Mouse (Mus musculus): ENCODE results near the gene Tnip3. TPM values are rescaled to one million over a fixed set of nuclear protein-coding genes. Genes with fewer than 3 reads are reported as not detected.

Tnip3 gene
- total RNA-seq, 1 experiment from 2014 or later, result 9.7 TPM

DNA sequence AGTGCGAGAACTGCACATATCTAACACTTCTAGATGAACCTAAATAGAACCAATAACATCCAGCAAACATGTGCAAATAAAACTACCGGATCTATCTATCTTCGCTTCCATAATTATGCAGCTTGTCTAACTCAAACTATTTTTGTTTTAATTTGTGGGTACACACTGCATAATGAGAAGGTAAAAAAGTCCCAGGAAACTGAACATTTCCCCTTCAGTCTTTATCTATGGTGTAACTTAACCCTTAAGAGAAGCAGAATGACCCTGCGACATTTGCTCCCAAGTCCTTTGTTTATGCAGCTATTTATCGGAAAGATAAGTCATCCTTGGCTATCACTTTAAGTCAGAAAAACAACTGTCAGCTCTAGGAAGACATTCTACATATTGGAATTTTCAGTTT lies 107.1 kb downstream of the Tnip3 start:
- no peak for ATAC-seq (replicated peaks; ENCODE audit: low read depth, poor library complexity, severe bottlenecking)

DNA sequence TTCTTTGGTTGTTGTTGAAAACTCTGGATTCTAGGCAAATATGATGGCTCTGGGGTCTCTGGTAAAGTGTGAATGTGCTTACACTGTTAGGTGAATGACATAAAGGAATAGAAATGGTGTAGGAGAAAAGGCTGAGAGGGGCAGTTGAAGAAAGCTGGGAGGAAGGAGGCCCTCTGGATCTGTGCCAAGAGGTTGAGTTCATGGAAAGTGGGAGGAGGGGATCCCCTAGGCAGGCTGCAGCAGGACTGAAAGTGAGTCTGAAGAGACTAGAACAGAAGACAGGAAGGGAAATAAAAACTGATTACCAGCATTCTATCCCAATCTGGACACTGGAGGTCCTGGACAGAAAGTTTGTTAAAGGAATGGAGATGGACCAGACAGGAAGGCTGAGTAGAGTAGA lies 117.3 kb downstream of the Tnip3 start:
- no peak for ATAC-seq (replicated peaks; ENCODE audit: low read depth, poor library complexity, severe bottlenecking)

DNA sequence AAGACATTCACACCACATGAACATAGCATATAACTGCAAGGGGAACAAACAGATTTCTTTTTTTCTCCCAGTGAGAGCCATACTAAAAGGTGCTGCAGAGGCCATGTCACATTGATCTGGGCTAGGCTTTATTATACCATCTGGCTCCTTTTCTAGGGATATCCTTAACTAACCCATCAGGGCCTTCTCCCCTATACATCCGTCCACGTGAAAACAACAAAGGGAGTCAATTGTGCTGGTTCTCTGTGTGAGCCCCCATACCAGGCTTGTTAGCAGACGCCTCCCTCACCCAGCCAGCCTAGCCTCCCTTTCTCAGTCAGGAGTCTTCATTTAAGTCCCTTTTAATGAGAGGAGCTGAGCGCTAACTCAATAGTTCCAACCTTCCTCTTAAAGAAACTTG lies 119.0 kb downstream of the Tnip3 start:
- ATAC-seq (replicated peaks; ENCODE audit: low read depth, poor library complexity, severe bottlenecking), result no peak

DNA sequence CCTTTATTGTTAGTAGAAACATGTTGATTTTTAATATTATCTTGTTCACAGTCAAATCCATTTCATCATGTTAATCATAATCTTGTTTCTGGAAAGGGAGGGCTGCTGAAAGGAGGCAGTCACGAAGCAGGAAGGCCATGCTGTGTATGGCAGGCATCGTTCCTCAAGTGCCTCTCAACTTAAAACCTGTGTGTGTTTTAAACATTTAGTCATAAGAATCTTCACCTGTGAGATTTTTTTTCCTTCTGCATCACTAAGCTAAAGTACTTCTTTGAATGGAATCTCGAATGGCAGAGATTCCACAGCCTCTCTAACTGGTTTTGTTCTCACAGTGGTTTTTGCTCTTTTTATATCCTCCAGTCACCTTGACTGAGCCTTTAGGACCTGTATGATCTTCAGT lies 121.3 kb downstream of the Tnip3 start:
- no peak for ATAC-seq (replicated peaks; ENCODE audit: low read depth, poor library complexity, severe bottlenecking)

DNA sequence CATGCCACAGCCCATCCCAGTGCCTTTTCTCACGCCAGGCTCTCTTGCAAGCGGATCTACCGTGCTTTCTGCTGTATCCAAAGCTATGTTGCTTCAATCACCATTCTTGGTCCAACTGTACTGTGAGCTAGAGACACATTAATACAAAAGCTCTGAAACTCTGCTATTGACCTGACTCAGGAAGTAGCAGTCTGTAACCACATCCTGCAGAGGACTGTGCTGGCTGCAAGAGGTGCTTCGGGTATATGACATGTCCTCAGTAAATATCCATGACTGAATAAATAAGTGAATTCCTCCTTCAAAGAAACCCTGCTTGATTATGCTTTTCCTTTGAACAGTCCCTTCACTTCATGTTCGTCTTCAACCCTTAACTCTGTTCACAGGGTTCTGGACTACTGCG lies 122.6 kb downstream of the Tnip3 start:
- peak; percentile 91 for ATAC-seq (replicated peaks; ENCODE audit: low read depth, poor library complexity, severe bottlenecking)

DNA sequence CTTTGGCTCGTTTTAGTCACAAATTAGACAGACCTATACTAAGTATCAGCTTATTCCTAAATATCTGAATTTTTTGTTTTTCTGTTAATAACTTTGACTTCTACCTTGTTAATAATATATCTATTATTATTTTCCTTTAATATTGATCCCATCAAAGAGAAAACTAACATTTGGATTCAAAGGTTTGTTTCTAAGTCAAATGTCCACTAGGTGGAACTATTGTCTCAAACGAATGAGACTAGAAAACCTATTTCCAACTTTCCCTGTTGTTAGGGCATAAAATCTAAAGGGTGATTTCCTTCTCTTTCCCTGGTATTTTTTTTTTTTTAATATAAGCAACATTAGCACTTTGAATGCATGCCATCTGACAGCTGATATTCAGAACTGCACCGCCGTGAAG lies 126.3 kb downstream of the Tnip3 start:
- no peak for ATAC-seq (replicated peaks; ENCODE audit: low read depth, poor library complexity, severe bottlenecking)

DNA sequence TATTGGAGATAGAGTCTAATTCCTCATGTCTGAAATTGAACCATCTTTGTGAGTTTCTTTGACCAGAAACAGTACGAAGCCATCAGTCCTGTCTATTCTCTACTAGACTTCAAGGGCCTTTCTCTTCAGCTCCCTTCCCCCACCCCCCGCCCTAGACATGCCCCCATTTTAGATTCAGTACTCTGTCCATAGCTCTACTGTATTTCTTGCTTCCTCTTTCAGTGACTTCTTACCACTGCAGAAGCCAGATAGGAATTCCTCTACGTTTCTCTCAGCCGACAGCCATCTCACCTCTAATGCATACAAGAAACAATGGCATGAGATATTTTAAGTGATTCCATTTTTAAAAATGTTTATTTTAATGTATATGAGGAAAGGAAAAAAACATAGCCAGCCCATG lies 136.2 kb downstream of the Tnip3 start:
- peak; percentile 70 for ATAC-seq (replicated peaks; ENCODE audit: low read depth, poor library complexity, severe bottlenecking)

DNA sequence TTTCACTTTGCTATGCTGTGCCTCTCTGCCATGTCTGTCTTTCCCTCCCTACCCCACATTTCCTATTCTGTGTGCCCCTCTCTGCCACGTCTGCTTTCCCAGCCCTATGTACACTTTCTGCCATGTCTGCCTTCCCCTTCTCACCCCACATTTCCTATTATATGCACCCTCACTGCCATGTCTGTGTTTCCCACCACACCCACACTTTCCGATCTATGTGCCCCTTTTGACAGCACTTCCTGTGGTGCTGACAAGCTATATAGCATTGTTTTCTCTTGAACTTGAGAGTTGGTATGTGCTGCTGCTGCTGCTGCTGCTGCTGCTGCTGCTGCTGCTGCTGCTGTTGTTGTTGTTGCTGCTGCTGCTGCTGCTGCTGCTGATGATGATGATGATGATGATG lies 136.9 kb downstream of the Tnip3 start:
- peak; percentile 95 for ATAC-seq (replicated peaks; ENCODE audit: low read depth, poor library complexity, severe bottlenecking)

DNA sequence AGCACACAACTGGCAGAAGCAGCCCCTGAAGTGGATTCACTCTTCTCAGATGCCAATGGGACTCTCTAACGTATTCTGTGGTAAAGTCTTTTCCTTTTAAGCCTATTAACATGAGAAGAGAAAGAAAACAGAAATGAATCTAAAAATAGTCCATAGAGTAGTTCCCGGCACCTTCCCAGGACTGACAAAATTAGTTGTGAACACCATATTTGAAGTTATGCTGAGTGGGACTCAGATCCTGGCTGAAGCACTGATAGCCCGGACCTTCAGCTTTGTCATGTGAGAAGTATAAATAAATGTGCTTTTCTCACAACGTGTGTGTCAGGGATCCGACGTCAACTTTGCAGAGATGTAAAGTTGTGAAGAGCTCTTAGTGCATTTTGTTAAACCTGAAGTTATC lies 138.9 kb downstream of the Tnip3 start:
- ATAC-seq (replicated peaks; ENCODE audit: low read depth, poor library complexity, severe bottlenecking), result no peak

DNA sequence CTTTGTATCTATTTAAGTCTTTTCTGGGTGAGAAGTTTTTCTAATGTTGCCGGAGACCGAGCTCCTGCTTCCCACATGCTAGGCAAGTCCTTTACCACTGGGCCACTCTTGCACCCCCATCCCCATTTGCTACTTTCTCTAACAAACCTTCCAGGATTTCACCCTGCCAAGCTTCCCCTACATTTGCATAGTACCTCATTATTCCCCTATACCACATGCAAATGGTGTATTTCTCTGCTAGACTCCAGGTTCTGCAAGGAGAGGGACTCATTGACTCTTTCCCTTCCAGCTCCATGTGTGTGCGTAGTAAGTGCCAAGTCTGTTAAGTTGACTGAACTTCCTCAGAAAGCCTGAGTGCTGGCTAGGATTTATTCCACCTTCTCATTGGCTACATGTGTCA lies 141.2 kb downstream of the Tnip3 start:
- no peak for ATAC-seq (replicated peaks; ENCODE audit: low read depth, poor library complexity, severe bottlenecking)

DNA sequence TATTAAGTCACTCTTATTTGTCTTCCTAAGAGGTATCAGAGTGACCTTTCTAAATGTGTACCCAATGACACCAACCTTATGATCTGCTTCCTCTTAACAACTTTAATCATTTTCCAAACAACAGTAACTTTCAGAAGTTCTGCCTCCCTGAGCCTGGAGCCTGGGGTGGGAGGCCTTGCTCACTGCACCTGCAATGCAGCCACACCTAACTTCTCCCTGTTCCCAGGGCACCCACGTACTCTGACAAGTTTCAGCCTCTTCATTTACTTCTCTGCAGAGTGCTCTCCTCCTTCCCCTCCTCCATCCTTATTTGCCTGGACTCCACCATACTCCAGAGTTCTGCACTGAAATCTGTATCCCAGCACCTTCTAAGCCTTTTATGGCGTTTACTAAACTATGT lies 144.9 kb downstream of the Tnip3 start:
- ATAC-seq (replicated peaks; ENCODE audit: low read depth, poor library complexity, severe bottlenecking), result no peak

DNA sequence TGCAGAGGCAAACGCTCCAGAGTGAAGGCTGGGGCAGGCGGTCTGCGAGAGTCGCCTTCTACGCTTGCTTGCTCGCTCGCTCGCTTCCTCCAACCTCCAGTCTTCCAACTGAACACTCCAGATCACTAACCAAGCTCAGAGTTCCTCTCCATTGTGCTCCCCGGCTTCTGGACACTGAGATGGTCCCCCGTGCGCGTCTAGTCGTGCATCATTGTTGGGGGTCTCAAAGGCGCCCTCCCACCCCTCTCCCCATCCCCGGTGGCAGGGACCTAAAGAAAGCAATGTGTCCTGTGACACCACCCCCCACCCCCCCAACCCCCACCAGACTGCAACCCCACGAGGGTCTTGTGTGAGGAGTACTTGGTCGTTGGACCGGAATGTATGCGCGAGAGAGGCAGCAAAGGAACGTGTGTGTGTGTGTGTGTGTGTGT lies 145.9 kb downstream of the Tnip3 start:
- no peak for ATAC-seq (replicated peaks; ENCODE audit: low read depth, poor library complexity, severe bottlenecking)

DNA sequence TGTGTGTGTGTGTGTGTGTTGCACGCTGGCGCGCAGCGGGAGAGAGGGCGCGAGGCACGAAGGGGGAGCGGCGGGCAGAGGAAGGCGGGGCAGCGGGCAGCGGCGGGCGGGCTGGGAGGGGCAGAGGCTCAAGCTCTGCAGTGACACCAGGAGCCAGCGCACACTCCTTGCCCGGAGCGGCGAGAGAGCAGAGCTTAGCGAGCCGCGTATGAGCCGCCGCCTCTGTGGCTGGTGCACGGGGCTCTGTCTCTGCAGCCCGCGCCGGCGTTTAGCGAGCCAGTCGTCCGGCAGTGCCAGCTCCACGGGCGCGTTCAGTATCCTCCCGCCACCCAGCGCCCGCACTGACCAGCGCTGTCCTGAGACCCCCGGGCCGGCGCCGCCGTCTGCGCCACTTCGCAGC lies 146.3 kb downstream of the Tnip3 start, which contains the start of gene Ndnf:
Gene Ndnf (plus strand): TSS at position 140 of the 400 bp plus-strand sequence.
- ATAC-seq (replicated peaks; ENCODE audit: low read depth, poor library complexity, severe bottlenecking), result peak; percentile 88

DNA sequence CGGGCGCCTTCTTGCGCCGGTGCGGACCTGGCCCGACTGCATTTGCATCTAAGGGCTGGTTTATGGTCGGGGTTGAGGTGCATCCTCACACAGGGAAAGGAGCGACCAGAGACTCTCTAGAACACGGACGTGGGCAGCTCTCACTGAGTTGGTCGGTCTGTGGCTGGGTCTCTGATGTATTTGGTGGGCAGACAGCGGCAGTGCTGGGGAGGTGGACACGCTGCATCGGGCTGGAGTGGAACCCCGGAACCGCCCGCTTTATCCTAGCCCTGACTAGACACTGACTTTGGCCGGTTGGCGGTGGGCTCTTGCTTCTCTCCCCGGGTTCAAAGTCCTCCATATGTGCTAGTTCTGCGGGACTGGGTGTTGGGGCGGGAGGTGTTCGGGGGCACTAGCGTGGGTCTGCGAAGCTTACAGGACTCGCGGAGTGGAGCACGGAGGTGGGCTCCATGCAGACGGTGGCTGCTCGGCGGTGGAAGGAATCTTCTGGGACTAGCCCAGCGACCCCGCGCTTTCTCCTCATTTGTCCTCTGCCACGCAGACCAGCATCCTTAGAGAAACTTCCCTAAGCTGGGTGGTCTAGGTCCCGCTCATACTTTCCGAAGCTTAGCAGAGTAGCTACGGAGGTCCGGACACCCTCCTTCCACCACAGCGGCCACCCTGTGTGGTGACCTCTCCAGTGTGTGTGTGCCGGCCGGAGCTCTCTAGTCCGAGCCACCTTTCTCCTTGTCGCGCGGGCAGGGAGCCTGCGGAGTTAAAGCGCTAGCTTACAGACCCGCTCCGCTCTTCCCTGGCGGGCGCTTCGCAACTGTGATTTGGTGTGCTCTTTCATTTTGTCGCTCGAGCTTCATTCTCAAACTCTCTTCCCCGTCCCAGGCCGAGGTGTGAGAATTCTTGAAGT lies 147.3 kb downstream of the Tnip3 start:
- ATAC-seq (replicated peaks; ENCODE audit: low read depth, poor library complexity, severe bottlenecking), result peak; percentile 43

Other genes starting within 250 kb of the Tnip3 start
- gene C130060K24Rik, start 144.2 kb upstream of the Tnip3 start, total RNA-seq (2017), result not detected in 2 replicates
- gene Ndnf, start 146.3 kb downstream of the Tnip3 start, total RNA-seq (2017), result not detected in 2 replicates

Data from common myeloid progenitor, adult 5-6 weeks (primary cell).